Mouse (Mus musculus) lung, postnatal 0 days (tissue): ENCODE data around the gene Fbxo28. TPM values are rescaled to one million over a fixed set of nuclear protein-coding genes. Genes with fewer than 3 reads are reported as not detected.

Experiments used
- ATAC-seq: fragments of 200-750 bp; cut with Nextera tagmentation; 2 replicates; pipeline ENCODE4 v1.8.0; 2017; ENCODE audit warnings: moderate library complexity
- DNase-seq: peaks from one replicate; pipeline ENCODE4 v3.0.0-alpha.2; 2016; ENCODE audit warnings: low spot score
- H3K27ac ChIP-seq: fragments of 300-500 bp; sonication (generic); 2 replicates; pipeline ENCODE4 v1.5.1; 2014; ENCODE audit warnings: antibody characterized with exemption, mild to moderate bottlenecking, low read length, mixed read lengths
- H3K27me3 ChIP-seq: fragments of 300-500 bp; sonication (generic); replicated peaks from 2 replicates; pipeline ENCODE4 v1.6.1; 2014; ENCODE audit warnings: low read length, mixed read lengths; ENCODE audit not compliant: insufficient read depth
- H3K36me3 ChIP-seq: fragments of 300-500 bp; sonication (generic); 2 replicates; pipeline ENCODE4 v1.6.1; 2014; ENCODE audit warnings: low read length, mixed read lengths; ENCODE audit not compliant: insufficient read depth
- H3K4me1 ChIP-seq: fragments of 300-500 bp; sonication (generic); 2 replicates; pipeline ENCODE4 v1.6.1; 2014; ENCODE audit warnings: antibody characterized with exemption, low read depth, low read length, mixed read lengths; ENCODE audit not compliant: insufficient read depth
- H3K4me2 ChIP-seq: fragments of 300-500 bp; sonication (generic); replicated peaks from 2 replicates; pipeline ENCODE4 v1.6.1; 2014; ENCODE audit warnings: low read depth, mild to moderate bottlenecking, low read length, moderate library complexity, mixed read lengths
- H3K4me3 ChIP-seq: fragments of 300-500 bp; sonication (generic); 2 replicates; pipeline ENCODE4 v1.5.1; 2014; ENCODE audit warnings: low read depth, low read length
- H3K9ac ChIP-seq: fragments of 300-500 bp; sonication (generic); replicated peaks from 2 replicates; pipeline ENCODE4 v1.6.1; 2014; ENCODE audit warnings: low read depth, mild to moderate bottlenecking
- H3K9me3 ChIP-seq: fragments of 300-500 bp; sonication (generic); 2 replicates; pipeline ENCODE4 v1.6.1; 2016; ENCODE audit warnings: low read length, mixed read lengths
- CTCF ChIP-seq: IDR thresholded peaks from 2 replicates; pipeline ENCODE4 v1.5.1; 2016; ENCODE audit warnings: antibody characterized with exemption, mild to moderate bottlenecking
- EP300 ChIP-seq: IDR thresholded peaks from 2 replicates; pipeline ENCODE4 v1.6.1; 2016; ENCODE audit warnings: antibody characterized with exemption, mild to moderate bottlenecking, control low read depth
- WGBS: fragments of 180-500 bp; shearing (Covaris S2); extraction: QIAGEN DNeasy Blood & Tissue Kit; methylation state at CpG from one replicate; pipeline ENCODE4 v1.1.7; 2014; 5-methylcytosine and 5-hydroxymethylcytosine counted together
- polyA plus RNA-seq: library from polyadenylated mRNA; unstranded; fragments of >200 nt; fragmentation: Nextera tagmentation; extraction: Ambion mirVana; gene quantifications from 2 replicates; pipeline ENCODE4 v1.2.1, GENCODE M21; 2015

The Fbxo28 gene
- polyA plus RNA-seq, 1 experiment from 2014 or later, result 9.8 TPM

DNA sequence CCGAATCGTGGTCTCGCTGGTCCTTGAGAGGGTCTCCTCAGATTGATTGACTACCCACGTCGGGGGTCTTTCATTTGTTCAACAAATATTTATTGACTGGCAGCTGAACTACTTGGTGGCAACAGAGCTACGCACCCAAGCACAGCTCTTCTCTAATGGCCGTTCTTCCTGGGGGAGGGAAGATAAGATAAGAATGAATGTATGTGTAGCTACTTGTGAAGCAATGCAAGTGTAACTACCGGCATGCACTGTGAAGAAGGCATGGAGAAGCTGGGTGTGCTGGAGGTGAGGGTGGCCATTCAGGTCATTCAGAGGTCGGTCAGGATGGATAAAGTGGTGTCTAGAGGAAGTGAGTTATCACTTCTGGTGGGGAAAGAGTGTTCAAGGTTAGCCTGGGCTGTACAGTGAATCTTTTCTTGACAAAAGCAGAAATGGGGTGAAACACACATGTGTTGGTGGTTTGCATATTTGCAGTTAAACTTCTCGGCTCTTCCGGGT lies 75.4 kb downstream of the Fbxo28 start:
- Histone ChIP-seq H3K4me1 (no peaks in the 10 kb centered on the region; the same call in 1 of the 2 replicates), H3K9ac (no peak overlapping the region), H3K36me3 (no peaks in the 10 kb centered on the region), H3K9me3 (no peaks in the 10 kb centered on the region), H3K4me3 (no peak overlapping the region), H3K27me3 (no peaks in the 10 kb centered on the region), H3K27ac (no peak overlapping the region), H3K4me2 (no peak overlapping the region)
- ATAC-seq (no peak), DNase-seq (no peak)
- no peak for TF ChIP-seq CTCF
- no peak for TF ChIP-seq EP300
- 62% methylated on average over 11 of the region's 11 CpGs for WGBS

Other genes with a start within 250 kb of the Fbxo28 start
- gene Srp9, start 216.9 kb downstream of the Fbxo28 start, polyA plus RNA-seq, result 146 and 148 TPM in 2 replicates
- gene Vmn1r1, start 177.1 kb downstream of the Fbxo28 start, polyA plus RNA-seq, result not detected in 2 replicates
- gene Degs1, start 58.8 kb downstream of the Fbxo28 start, polyA plus RNA-seq, result 194 and 219 TPM in 2 replicates
- 27.0 and 30.1 TPM in 2 replicates for gene Trp53bp2, start 67.5 kb upstream of the Fbxo28 start, polyA plus RNA-seq
- gene Capn2, start 176.0 kb upstream of the Fbxo28 start, polyA plus RNA-seq, result 135 and 149 TPM in 2 replicates
- gene Capn8, start 223.4 kb upstream of the Fbxo28 start, polyA plus RNA-seq, result 0.25 and 0.57 TPM in 2 replicates